Mouse (Mus musculus) CH12.LX (cell line): ENCODE measurements around the gene Gm3625.

ENCODE experiments used
- E2F4 ChIP-seq: IDR thresholded peaks from 2 replicates; pipeline ENCODE4 v1.6.1; 2011; ENCODE audit warnings: low read depth, low read length, improper control_type of control experiment; ENCODE audit not compliant: insufficient replicate concordance
- MYC ChIP-seq: IDR thresholded peaks from 2 replicates; pipeline ENCODE4 v1.6.1; 2011; ENCODE audit warnings: low read depth, mild to moderate bottlenecking, improper control_type of control experiment, low read length
- POLR2A ChIP-seq: IDR thresholded peaks from 2 replicates; pipeline ENCODE4 v1.6.1; 2011; ENCODE audit warnings: low read depth, mild to moderate bottlenecking, improper control_type of control experiment, low read length
- SIN3A ChIP-seq: IDR thresholded peaks from 2 replicates; pipeline ENCODE4 v1.6.1; 2012; ENCODE audit warnings: low read length, improper control_type of control experiment, inconsistent platforms
- UBTF ChIP-seq: IDR thresholded peaks from 2 replicates; pipeline ENCODE4 v1.6.1; 2012; ENCODE audit warnings: low read depth, mild to moderate bottlenecking, inconsistent platforms, low read length, improper control_type of control experiment, moderate library complexity

DNA sequence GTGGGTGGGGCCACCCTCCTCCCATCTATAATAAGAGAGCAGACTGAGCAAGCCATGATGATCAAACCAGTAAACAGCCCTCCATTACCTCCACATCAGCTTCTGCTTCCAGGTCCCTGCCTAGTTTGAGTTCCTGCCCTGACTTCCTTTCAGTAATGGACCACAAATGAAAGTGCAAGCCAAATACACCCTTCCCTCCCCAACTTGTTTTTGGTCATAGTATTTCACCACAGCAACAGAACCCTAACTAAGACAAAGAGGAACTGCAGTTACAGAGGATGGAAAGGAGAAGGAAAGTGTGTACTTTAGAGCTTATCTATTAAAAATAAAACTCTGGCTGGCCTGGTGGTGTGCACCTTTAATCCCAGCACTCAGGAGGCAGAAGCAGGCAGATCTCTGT lies 47.3 kb downstream of the Gm3625 start:
- TF ChIP-seq UBTF: no peak
- TF ChIP-seq POLR2A: no peak
- TF ChIP-seq SIN3A: no peak
- TF ChIP-seq E2F4: no peak
- no peak for TF ChIP-seq MYC
